Mouse (Mus musculus): Measurements from ENCODE around the gene Cpsf3. TPM values are rescaled to one million over a fixed set of nuclear protein-coding genes. Genes with fewer than 3 reads are reported as not detected.

Cpsf3 gene
- polyA plus RNA-seq, 1 experiment from 2014 or later, result 123 TPM

DNA sequence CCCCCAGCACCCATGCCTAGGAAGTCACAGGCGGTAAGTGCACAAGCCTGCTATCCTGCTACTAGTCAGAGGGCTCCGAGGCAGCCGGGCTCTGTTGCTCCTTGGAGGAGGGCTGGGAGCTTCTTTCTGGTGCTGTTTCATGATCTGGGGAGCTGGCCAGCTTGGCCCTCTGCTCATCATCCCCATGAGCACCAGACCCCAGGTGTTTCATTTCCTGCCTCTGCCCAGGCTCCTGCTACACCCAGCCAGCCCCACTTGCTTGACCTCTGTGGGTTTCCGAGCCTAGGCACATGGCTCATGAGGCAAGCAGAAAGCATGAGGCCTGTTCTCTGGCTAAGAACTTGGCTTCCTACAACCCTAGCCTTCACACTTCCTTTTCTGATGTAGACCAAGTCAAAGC lies 19.7 kb upstream of the Cpsf3 start:
- Histone ChIP-seq H3K4me3 (ENCODE audit: low read length) (no peak overlapping the region), H3K9ac (replicated peaks; ENCODE audit: low read length) (no peak overlapping the region), H3K27ac (ENCODE audit: low read length) (no peak overlapping the region), H3K9me3 (ENCODE audit: low read length) (no peaks in the 10 kb centered on the region), H3K4me1 (ENCODE audit: insufficient read depth, low read length) (peaks cover 5% of the 10 kb centered on the region), H3K27me3 (ENCODE audit: insufficient read depth, low read length) (no peaks in the 10 kb centered on the region), H3K36me3 (ENCODE audit: insufficient read depth, low read length) (peaks cover 49% of the 10 kb centered on the region), H3K4me2 (replicated peaks; ENCODE audit: low read depth, low read length) (no peak overlapping the region)
- 81% methylated on average over 4 of the region's 4 CpGs for WGBS
- no peak for ATAC-seq (ENCODE audit: low FRiP score, low TSS enrichment)

DNA sequence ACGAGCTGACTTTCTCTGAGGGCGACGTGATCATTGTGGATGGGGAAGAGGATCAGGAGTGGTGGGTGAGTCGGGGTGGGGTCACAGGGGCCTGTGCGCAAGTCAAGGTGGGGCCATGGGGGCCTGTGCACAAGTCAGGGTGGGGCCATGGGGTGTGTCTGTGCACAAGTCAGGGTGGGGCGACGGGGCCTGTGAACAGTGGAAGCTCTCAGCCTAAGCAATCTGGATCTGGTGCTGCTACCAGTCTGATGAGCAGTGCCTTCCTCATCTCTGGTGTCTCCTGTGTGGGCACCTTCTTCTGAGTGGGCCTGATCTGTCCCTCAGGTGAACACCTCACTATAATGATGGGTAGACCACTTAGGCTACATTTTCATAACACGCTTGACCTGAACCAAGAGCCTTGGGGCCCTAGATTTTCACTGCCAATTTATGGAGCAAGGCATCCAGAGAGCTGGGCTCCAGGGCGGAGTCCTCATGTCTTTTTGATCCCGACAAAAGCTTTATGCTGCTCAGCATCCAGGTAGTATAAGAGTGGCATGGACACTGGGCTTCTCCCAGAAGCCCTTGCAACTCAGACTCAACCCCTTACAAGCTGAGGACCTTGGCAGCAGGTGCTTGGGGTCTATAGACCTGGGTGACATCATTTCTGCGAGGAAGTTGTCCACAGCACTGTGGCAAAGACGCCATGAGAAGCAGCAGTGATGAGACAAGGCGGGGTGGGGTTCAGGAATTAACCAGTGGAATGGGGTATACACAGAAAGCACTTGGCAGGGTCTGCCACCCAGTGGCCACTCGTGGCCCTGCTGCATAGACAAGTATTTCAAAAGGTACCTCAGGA lies 19.0 kb upstream of the Cpsf3 start:
- Histone ChIP-seq H3K36me3 (ENCODE audit: insufficient read depth, low read length) (peaks cover 54% of the 10 kb centered on the region), H3K9me3 (ENCODE audit: low read length) (no peaks in the 10 kb centered on the region), H3K4me2 (replicated peaks; ENCODE audit: low read depth, low read length) (no peak overlapping the region), H3K27me3 (ENCODE audit: insufficient read depth, low read length) (no peaks in the 10 kb centered on the region), H3K27ac (ENCODE audit: low read length) (no peak overlapping the region), H3K9ac (replicated peaks; ENCODE audit: low read length) (no peak overlapping the region), H3K4me3 (ENCODE audit: low read length) (no peak overlapping the region), H3K4me1 (ENCODE audit: insufficient read depth, low read length) (peaks cover 5% of the 10 kb centered on the region)
- ATAC-seq (ENCODE audit: low FRiP score, low TSS enrichment), result peak; percentile 74
- WGBS, result 78% methylated on average over 14 of the region's 14 CpGs

DNA sequence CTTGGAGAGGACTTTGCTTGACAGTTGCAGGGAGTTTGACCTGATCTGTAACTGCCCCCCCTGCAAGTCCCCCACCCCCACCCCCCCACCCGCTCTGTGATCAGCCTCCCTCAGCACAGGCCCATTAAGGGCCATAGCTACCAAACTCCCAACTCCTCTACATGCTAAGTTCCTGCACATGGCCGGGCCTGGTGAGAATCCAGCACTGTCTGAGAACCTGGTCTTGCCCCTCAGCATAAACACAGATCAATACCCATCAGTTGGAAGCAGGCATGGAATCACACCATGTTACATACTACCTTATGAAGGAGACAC lies 18.4 kb upstream of the Cpsf3 start:
- H3K9ac ChIP-seq (replicated peaks; ENCODE audit: low read length), result no peak overlapping the region
- no peak for ATAC-seq (ENCODE audit: low FRiP score, low TSS enrichment)
- no peak overlapping the region for H3K4me3 ChIP-seq (ENCODE audit: low read length)
- 87% methylated on average over 2 of the region's 2 CpGs for WGBS
- H3K36me3 ChIP-seq (ENCODE audit: insufficient read depth, low read length), result peaks cover 57% of the 10 kb centered on the region
- H3K4me2 ChIP-seq (replicated peaks; ENCODE audit: low read depth, low read length), result no peak overlapping the region
- no peak overlapping the region for H3K27ac ChIP-seq (ENCODE audit: low read length)
- no peaks in the 10 kb centered on the region for H3K27me3 ChIP-seq (ENCODE audit: insufficient read depth, low read length)
- no peaks in the 10 kb centered on the region for H3K9me3 ChIP-seq (ENCODE audit: low read length)
- H3K4me1 ChIP-seq (ENCODE audit: insufficient read depth, low read length), result peaks cover 5% of the 10 kb centered on the region

DNA sequence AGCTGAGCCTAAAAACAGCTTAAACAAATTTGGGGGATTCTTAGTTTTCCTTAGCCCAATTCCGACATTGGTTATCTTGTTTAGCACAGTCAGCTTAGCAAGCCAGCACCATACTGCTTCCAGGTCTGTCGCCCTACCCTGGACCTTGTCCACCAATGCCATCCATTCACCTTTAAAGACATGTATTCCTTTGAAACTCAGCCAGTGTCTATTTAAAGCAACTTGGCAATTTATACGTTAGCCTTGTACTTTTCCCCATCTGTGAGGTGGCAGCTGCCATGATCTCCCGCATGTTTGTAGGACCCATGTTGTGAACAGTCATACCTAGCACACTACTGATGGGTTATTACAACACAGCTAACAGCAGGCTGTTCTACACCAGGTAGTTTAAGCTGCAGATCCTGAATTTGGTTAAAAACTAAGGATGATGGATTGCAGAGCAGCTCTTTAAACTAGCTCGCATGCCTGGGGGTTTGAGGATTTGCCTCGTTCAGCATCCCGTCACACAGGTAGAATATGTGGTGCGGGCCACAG lies 17.0 kb upstream of the Cpsf3 start:
- H3K4me3 ChIP-seq (ENCODE audit: low read length), result no peak overlapping the region
- no peaks in the 10 kb centered on the region for H3K9me3 ChIP-seq (ENCODE audit: low read length)
- no peak for ATAC-seq (ENCODE audit: low FRiP score, low TSS enrichment)
- H3K36me3 ChIP-seq (ENCODE audit: insufficient read depth, low read length), result peaks cover 54% of the 10 kb centered on the region
- no peak overlapping the region for H3K27ac ChIP-seq (ENCODE audit: low read length)
- peaks cover 5% of the 10 kb centered on the region for H3K4me1 ChIP-seq (ENCODE audit: insufficient read depth, low read length)
- H3K9ac ChIP-seq (replicated peaks; ENCODE audit: low read length), result no peak overlapping the region
- no peak overlapping the region for H3K4me2 ChIP-seq (replicated peaks; ENCODE audit: low read depth, low read length)
- WGBS, result 95% methylated on average over 8 of the region's 8 CpGs
- H3K27me3 ChIP-seq (ENCODE audit: insufficient read depth, low read length), result no peaks in the 10 kb centered on the region

DNA sequence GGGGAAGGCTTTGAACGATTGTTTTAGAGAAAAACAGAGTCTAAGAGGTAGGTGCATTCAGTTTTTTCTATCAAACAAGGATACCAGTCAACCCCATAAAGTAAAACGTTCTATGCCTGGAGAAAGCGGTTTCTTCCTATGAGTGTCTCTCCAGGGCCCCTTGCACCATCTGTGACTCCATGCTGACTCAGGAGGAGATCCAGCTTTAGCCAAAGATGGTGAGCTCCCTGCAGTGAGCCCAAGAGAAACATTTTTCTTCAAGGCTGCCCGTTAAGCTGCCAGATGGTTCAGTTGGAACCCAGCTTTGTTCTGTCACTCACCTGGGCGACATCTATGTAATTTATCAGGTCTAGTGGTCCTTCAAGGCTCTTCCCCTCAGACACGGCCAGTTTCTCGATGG lies 10.7 kb upstream of the Cpsf3 start:
- no peak overlapping the region for H3K27ac ChIP-seq (ENCODE audit: low read length)
- no peaks in the 10 kb centered on the region for H3K9me3 ChIP-seq (ENCODE audit: low read length)
- 84% methylated on average over 7 of the region's 7 CpGs for WGBS
- H3K9ac ChIP-seq (replicated peaks; ENCODE audit: low read length), result no peak overlapping the region
- no peaks in the 10 kb centered on the region for H3K4me1 ChIP-seq (ENCODE audit: insufficient read depth, low read length)
- no peak overlapping the region for H3K4me3 ChIP-seq (ENCODE audit: low read length)
- H3K36me3 ChIP-seq (ENCODE audit: insufficient read depth, low read length), result peaks cover 25% of the 10 kb centered on the region
- no peaks in the 10 kb centered on the region for H3K27me3 ChIP-seq (ENCODE audit: insufficient read depth, low read length)
- no peak overlapping the region for H3K4me2 ChIP-seq (replicated peaks; ENCODE audit: low read depth, low read length)
- no peak for ATAC-seq (ENCODE audit: low FRiP score, low TSS enrichment)

DNA sequence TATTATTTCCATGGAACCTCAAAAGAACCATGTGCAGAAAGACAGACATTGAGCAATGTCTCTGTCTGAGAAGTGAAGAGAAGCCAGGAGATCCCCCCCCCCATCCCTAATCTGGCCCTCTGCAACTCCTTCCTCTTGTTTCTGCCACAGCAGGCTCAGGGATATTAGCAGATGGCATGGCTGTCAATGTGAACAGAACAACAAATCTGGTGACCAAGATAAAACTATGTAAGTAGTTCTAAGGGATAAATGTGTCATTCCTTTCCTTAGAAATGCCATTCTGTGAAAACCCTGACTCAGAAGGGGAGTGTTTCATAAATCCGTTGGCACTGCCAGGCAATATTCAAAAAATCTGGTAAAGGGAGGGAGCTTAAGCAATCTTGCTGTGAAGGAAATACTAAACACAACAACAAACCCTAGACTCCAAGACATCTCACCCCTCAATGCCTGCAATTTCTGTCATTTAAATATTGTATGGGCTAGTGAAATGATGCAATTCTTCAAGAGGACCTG lies 7.8 kb upstream of the Cpsf3 start:
- Histone ChIP-seq H3K9ac (replicated peaks; ENCODE audit: low read length) (no peak overlapping the region), H3K4me2 (replicated peaks; ENCODE audit: low read depth, low read length) (no peak overlapping the region), H3K27me3 (ENCODE audit: insufficient read depth, low read length) (no peaks in the 10 kb centered on the region), H3K36me3 (ENCODE audit: insufficient read depth, low read length) (peaks cover 8% of the 10 kb centered on the region; the same call in 1 of the 2 replicates), H3K4me3 (ENCODE audit: low read length) (no peak overlapping the region), H3K4me1 (ENCODE audit: insufficient read depth, low read length) (no peaks in the 10 kb centered on the region), H3K9me3 (ENCODE audit: low read length) (no peaks in the 10 kb centered on the region), H3K27ac (ENCODE audit: low read length) (no peak overlapping the region)
- WGBS, result 75% methylated on average over 1 of the region's 1 CpGs
- ATAC-seq (ENCODE audit: low FRiP score, low TSS enrichment), result no peak

DNA sequence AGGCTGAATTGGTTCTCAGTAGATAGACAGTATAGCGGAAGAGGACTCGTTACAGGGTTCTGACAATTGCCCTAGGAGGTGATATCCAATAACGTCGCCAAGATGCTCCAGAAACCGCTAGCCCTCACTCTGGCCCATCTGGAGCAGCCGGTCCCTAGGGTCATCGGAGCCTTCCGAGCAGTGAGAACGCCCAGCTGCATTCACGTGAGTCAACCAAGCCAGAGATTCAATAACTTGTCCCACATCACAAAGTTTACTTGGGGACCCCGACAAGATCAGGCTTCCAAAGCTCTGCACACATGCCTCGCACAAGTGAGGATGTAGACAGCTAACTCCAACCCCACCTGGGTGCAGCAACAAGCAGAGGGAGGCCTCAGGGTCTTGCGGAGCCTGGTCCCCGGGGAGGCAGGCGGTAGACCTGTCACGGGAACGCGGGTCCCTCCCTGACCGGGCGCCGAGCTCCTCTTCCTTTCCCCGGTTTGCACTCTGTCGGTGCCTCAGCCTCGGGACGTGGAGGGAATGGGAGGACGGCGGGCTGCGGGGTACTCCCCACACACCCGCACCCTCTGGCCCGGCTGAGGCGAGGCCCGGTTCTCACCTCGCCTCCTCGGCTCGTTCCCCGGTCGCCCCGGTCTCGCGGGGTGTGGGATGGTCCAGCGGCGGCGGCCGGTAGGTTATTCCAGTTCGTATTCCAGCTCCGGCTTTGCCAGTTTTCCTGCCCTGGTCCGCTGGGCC lies 484 bp downstream of the Cpsf3 start:
- Histone ChIP-seq H3K4me1 (ENCODE audit: insufficient read depth, low read length) (peaks cover 12% of the 10 kb centered on the region), H3K9ac (replicated peaks; ENCODE audit: low read length) (peak overlapping the region; percentile 89), H3K9me3 (ENCODE audit: low read length) (no peaks in the 10 kb centered on the region), H3K36me3 (ENCODE audit: insufficient read depth, low read length) (peaks cover 3% of the 10 kb centered on the region; the same call in 1 of the 2 replicates), H3K27me3 (ENCODE audit: insufficient read depth, low read length) (no peaks in the 10 kb centered on the region), H3K4me2 (replicated peaks; ENCODE audit: low read depth, low read length) (peak overlapping the region; percentile 85), H3K4me3 (ENCODE audit: low read length) (peak overlapping the region; percentile 76), H3K27ac (ENCODE audit: low read length) (peak overlapping the region; percentile 83)
- under 1% methylated on average over 47 of the region's 47 CpGs for WGBS
- peak; percentile 88 for ATAC-seq (ENCODE audit: low FRiP score, low TSS enrichment)

DNA sequence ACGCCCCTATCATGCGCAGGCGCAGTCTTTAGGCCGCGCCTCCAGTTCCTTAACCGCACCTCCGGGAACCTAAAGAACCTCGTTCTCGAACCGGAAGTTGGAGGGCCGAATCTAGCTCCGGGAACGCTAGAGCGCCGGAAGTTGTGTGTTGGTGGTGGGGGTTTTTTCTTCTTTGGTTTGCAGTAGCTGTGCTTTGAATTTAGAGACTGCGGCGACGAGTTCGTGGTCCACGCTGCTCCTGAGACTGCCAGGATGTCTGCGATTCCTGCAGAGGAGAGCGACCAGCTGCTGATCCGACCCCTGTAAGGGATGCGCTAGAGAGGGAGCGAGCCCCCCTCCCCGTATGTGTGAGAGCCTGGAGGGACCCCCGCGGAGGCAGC lies 1.0 kb downstream of the Cpsf3 start, which contains the start of gene Itgb1bp1:
Gene Itgb1bp1 (minus strand): TSS at position 42 of the 380 bp plus-strand sequence.
- peaks cover 5% of the 10 kb centered on the region for H3K36me3 ChIP-seq (ENCODE audit: insufficient read depth, low read length)
- peaks cover 12% of the 10 kb centered on the region for H3K4me1 ChIP-seq (ENCODE audit: insufficient read depth, low read length)
- peak within 1 kb of the TSS; percentile 76 for H3K4me3 ChIP-seq (ENCODE audit: low read length)
- H3K4me2 ChIP-seq (replicated peaks; ENCODE audit: low read depth, low read length), result peak within 1 kb of the TSS; percentile 85
- no peaks in the 10 kb centered on the region for H3K9me3 ChIP-seq (ENCODE audit: low read length)
- H3K27ac ChIP-seq (ENCODE audit: low read length), result peak within 1 kb of the TSS; percentile 88
- no peaks in the 10 kb centered on the region for H3K27me3 ChIP-seq (ENCODE audit: insufficient read depth, low read length)
- peak within 1 kb of the TSS; percentile 89 for H3K9ac ChIP-seq (replicated peaks; ENCODE audit: low read length)
- 0% methylated on average over 28 of the region's 28 CpGs for WGBS
- ATAC-seq (ENCODE audit: low FRiP score, low TSS enrichment), result peak; percentile 97

DNA sequence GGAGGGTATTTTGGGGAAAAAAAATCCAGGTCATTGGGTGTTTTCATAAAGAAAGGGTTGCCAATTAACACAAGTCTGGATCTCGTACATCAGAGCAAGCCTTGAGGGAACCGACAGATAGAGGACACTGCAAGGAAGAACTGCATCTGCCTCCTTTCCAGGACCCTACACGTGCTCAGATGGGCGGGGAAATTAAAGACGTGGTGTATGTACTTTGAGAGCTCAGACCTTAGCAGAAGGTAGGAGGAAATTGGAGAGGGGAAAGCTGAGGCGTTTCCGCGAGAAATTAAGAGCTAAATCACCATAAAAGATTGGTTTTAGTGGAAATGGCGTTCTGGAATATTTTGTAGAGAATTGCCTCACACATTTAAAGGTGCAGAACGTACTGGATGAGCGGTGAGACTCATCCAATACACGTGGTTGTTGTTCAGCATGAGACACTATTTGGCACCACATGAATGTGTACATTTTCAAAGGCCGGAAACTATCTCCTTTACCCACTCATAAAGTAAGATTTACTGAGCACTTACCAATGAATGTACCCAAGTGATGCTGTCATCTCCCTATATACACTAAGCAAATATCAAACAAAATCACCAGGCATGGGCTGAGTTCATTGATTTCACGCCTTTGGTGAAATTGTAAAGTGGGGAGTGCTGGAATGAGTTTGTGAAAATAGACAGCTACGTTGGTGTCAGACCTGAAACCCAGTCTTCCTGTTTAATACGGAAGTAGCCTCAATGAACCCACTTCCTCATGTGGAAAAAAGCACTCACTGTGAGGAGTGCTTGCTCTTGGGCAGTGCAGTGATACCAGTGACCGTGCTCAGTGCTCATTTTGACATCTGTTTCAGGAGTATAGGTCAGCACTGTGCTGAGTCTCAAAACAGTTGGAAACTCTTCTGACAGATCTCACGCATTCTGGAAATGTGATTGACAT lies 1.8 kb downstream of the Cpsf3 start:
- ATAC-seq (ENCODE audit: low FRiP score, low TSS enrichment), result 0 out of 2 replicates have a peak, but pooled peaks have one; percentile 21
- H3K4me1 ChIP-seq (ENCODE audit: insufficient read depth, low read length), result peaks cover 12% of the 10 kb centered on the region
- 30% methylated on average over 18 of the region's 18 CpGs for WGBS

More for the DNA sequence above, 1.8 kb downstream of the Cpsf3 start:
- Histone ChIP-seq H3K27ac (ENCODE audit: low read length) (peak overlapping the region; percentile 88; the same call in 1 of the 2 replicates), H3K9me3 (ENCODE audit: low read length) (no peaks in the 10 kb centered on the region), H3K4me3 (ENCODE audit: low read length) (peak overlapping the region; percentile 76), H3K4me2 (replicated peaks; ENCODE audit: low read depth, low read length) (peak overlapping the region; percentile 64), H3K27me3 (ENCODE audit: insufficient read depth, low read length) (no peaks in the 10 kb centered on the region), H3K36me3 (ENCODE audit: insufficient read depth, low read length) (peaks cover 12% of the 10 kb centered on the region), H3K9ac (replicated peaks; ENCODE audit: low read length) (peak overlapping the region; percentile 85)
